Mouse (Mus musculus) forelimb bud, embryonic 11.5 days (tissue): Measurements from ENCODE around the gene Ncoa3.
A peak's percentile ranks its signal among the peaks of the same experiment; 100 is the strongest.
"Not testable (repeated sequence)": the region's sequence is repeated elsewhere in the genome, so short reads cannot be mapped to it uniquely, and the experiment has no call there.

Experiments used
- DNase-seq: peaks from one replicate; pipeline ENCODE4 v3.0.0-alpha.2; 2012; ENCODE audit warnings: low read depth, low spot score

Gene Ncoa3

GRCm38 (mm10) chr2:165992270-165993172 lies at the start of gene Ncoa3:
TSS of gene Ncoa3 (plus strand) at chr2:165992636.
- DNase-seq, result peak; percentile 93

- no peak for DNase-seq
Measured at GRCm38 (mm10) chr2:165943113-165943512, 49.3 kb upstream of the Ncoa3 start.

- no peak for DNase-seq
Measured at GRCm38 (mm10) chr2:165944576-165945351, 47.7 kb upstream of the Ncoa3 start.

- DNase-seq, result no peak
Measured at GRCm38 (mm10) chr2:165946046-165946564, 46.3 kb upstream of the Ncoa3 start.

GRCm38 (mm10) chr2:165948007-165948406 lies 44.4 kb upstream of the Ncoa3 start:
- DNase-seq, result no peak

- DNase-seq, result not testable (repeated sequence)
Measured at GRCm38 (mm10) chr2:165948785-165949184, 43.7 kb upstream of the Ncoa3 start.

- no peak for DNase-seq
Measured at GRCm38 (mm10) chr2:165949719-165950118, 42.7 kb upstream of the Ncoa3 start.

GRCm38 (mm10) chr2:165951432-165952068 lies 40.9 kb upstream of the Ncoa3 start:
- no peak for DNase-seq

GRCm38 (mm10) chr2:165954872-165955271 lies 37.6 kb upstream of the Ncoa3 start:
- no peak for DNase-seq

- DNase-seq, result no peak
Measured at GRCm38 (mm10) chr2:165955386-165955785, 37.0 kb upstream of the Ncoa3 start.

- DNase-seq, result no peak
Measured at GRCm38 (mm10) chr2:165956096-165956740, 36.2 kb upstream of the Ncoa3 start.

GRCm38 (mm10) chr2:165957257-165957828 lies 35.1 kb upstream of the Ncoa3 start:
- DNase-seq, result no peak

- no peak for DNase-seq
Measured at GRCm38 (mm10) chr2:165958556-165958955, 33.9 kb upstream of the Ncoa3 start.

- no peak for DNase-seq
Measured at GRCm38 (mm10) chr2:165960695-165961094, 31.7 kb upstream of the Ncoa3 start.

GRCm38 (mm10) chr2:165962824-165963223 lies 29.6 kb upstream of the Ncoa3 start:
- DNase-seq, result no peak

- no peak for DNase-seq
Measured at GRCm38 (mm10) chr2:165964121-165964520, 28.3 kb upstream of the Ncoa3 start.

GRCm38 (mm10) chr2:165967076-165967475 lies 25.4 kb upstream of the Ncoa3 start:
- DNase-seq, result no peak

- no peak for DNase-seq
Measured at GRCm38 (mm10) chr2:165967823-165968555, 24.4 kb upstream of the Ncoa3 start.

- no peak for DNase-seq
Measured at GRCm38 (mm10) chr2:165968876-165969275, 23.6 kb upstream of the Ncoa3 start.

- no peak for DNase-seq
Measured at GRCm38 (mm10) chr2:165969391-165969790, 23.0 kb upstream of the Ncoa3 start.
